Mouse (Mus musculus): ENCODE measurements around the gene BC049352. TPM values are rescaled to one million over a fixed set of nuclear protein-coding genes. Genes with fewer than 3 reads are reported as not detected.

BC049352 gene
- polyA plus RNA-seq (2015; fragmentation: Nextera tagmentation; extraction: Ambion mirVana): 0.13 TPM in 1 of 2 replicates, not detected in the other

DNA sequence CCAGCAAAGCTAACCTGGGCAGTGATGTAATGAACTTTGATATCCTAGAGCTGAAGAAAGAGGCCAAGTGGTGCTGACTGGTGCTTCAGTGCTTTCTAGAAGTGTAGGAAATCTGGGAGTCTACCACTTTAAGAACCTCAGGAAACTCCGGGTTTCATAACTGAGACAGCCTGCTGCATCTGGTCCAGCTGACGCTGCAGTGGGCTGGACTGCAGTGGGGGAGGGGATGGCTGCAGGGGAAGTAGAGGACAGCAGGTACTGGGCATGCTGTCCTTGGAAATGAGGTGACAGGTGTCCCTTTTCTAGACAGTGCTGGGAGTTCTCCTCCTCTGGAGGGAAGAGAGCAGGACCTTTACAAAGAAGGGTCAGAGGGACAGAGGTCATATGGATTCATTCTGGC, at the start of gene BC049352:
TSS of gene BC049352 (plus strand) at position 238 of the 400 bp plus-strand sequence.
- Histone ChIP-seq H3K27ac (ENCODE audit: low read length) (no peak within 1 kb of the TSS), H3K4me3 (ENCODE audit: low read length) (no peak within 1 kb of the TSS), H3K4me1 (ENCODE audit: control insufficient read depth, insufficient read depth, low read length) (no peaks in the 10 kb centered on the region), H3K9me3 (replicated peaks; ENCODE audit: control insufficient read depth, low read length) (no peaks in the 10 kb centered on the region), H3K4me2 (ENCODE audit: low read depth, low read length) (no peak within 1 kb of the TSS), H3K27me3 (ENCODE audit: control insufficient read depth, insufficient read depth, low read length) (no peaks in the 10 kb centered on the region; the same call in 1 of the 2 replicates), H3K36me3 (ENCODE audit: control insufficient read depth, insufficient read depth) (no peaks in the 10 kb centered on the region), H3K9ac (ENCODE audit: low read length) (no peak within 1 kb of the TSS)
- 16% methylated on average over 2 of the region's 2 CpGs for WGBS
- no peak for ATAC-seq (replicated peaks; ENCODE audit: extremely low read depth, insufficient read depth, low FRiP score)

DNA sequence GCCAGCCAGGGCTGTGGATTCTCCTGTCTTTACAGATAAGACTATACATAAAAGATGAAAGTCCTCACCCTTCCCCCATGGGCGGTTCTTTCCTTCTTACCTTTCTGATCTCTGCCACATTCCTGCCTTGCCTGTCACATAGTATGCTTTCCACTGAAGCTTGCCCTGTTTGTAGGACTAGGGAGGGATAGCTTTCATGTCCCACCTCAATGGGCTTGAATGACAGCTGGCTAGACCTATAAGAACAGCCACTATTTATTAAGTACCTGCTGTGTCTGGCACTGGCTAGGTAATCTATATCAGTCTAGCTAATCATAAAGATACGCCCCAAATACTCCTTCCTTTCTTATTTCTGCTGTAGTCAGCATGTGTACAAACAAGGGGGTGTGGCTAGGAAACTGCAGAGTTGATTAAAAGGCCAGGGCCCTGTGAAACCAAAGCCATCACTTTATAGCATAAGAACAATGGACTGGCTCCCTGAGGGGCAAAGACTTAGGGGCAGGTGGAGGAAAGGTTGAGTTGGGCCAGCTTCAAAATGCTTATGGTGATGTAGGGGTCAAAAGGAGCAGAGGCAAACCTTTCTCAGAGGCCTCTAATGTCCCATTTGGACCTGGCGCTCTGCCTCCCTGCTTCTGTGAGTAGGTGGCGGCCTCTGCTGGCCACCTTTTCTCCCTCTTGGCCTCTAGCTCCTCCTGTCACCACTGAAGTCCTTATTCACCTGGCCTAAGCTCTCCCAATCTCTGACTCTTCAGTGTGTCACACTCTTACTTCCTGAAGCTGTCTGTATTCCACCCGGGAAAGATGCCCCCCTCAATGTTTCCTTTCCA, 48.1 kb upstream of the BC049352 start:
- Histone ChIP-seq H3K27ac (ENCODE audit: low read length) (no peak overlapping the region), H3K4me3 (ENCODE audit: low read length) (no peak overlapping the region), H3K4me2 (ENCODE audit: low read depth, low read length) (no peak overlapping the region), H3K9me3 (replicated peaks; ENCODE audit: control insufficient read depth, low read length) (no peaks in the 10 kb centered on the region), H3K9ac (ENCODE audit: low read length) (no peak overlapping the region), H3K36me3 (ENCODE audit: control insufficient read depth, insufficient read depth) (no peaks in the 10 kb centered on the region), H3K27me3 (ENCODE audit: control insufficient read depth, insufficient read depth, low read length) (peaks cover 31% of the 10 kb centered on the region), H3K4me1 (ENCODE audit: control insufficient read depth, insufficient read depth, low read length) (peaks cover 16% of the 10 kb centered on the region)
- 20% methylated on average over 5 of the region's 5 CpGs for WGBS
- no peak for ATAC-seq (replicated peaks; ENCODE audit: extremely low read depth, insufficient read depth, low FRiP score)

DNA sequence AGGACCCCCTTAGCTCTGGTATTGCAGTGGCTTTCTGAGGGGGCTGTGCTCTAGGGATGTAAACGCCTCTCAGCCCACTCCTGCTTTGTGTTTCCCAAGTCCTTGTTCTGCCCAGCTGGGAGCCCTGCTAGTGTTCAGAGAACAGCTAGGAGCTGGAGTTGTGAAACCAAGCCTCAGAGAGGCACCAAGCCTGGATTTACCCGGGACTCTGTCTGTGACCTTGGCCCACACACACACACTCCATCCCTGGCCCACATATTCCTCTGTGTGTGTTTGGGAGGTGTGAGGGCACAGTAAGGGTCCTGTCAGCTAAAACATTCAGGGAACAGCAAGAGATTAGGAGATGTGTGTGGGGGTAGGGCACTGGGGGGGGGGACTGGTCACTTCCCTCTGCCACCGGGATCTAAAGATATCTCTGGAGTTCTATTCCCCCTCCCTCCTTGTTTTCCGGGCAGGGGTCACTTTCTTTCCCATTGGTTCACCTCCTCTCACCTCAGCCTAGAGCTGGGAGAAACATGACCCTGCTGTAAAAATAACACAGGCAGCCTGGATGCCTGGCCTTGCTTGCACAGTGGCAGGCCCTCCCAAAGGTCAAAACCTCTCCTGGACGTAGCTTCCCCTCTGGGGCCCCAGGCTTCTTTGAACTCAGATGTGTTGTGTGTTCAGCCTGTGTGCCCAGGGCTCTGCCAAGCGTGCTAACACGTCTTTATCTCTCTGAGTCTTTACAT, 45.2 kb upstream of the BC049352 start:
- H3K4me1 ChIP-seq (ENCODE audit: control insufficient read depth, insufficient read depth, low read length): peaks cover 18% of the 10 kb centered on the region
- no peak overlapping the region for H3K9ac ChIP-seq (ENCODE audit: low read length)
- no peaks in the 10 kb centered on the region for H3K36me3 ChIP-seq (ENCODE audit: control insufficient read depth, insufficient read depth)
- H3K9me3 ChIP-seq (replicated peaks; ENCODE audit: control insufficient read depth, low read length): no peaks in the 10 kb centered on the region
- H3K4me2 ChIP-seq (ENCODE audit: low read depth, low read length): no peak overlapping the region
- WGBS: 14% methylated on average over 7 of the region's 7 CpGs
- no peak overlapping the region for H3K27ac ChIP-seq (ENCODE audit: low read length)
- ATAC-seq (replicated peaks; ENCODE audit: extremely low read depth, insufficient read depth, low FRiP score): no peak; the same call in 1 of the 2 replicates
- H3K27me3 ChIP-seq (ENCODE audit: control insufficient read depth, insufficient read depth, low read length): peaks cover 52% of the 10 kb centered on the region
- H3K4me3 ChIP-seq (ENCODE audit: low read length): no peak overlapping the region

DNA sequence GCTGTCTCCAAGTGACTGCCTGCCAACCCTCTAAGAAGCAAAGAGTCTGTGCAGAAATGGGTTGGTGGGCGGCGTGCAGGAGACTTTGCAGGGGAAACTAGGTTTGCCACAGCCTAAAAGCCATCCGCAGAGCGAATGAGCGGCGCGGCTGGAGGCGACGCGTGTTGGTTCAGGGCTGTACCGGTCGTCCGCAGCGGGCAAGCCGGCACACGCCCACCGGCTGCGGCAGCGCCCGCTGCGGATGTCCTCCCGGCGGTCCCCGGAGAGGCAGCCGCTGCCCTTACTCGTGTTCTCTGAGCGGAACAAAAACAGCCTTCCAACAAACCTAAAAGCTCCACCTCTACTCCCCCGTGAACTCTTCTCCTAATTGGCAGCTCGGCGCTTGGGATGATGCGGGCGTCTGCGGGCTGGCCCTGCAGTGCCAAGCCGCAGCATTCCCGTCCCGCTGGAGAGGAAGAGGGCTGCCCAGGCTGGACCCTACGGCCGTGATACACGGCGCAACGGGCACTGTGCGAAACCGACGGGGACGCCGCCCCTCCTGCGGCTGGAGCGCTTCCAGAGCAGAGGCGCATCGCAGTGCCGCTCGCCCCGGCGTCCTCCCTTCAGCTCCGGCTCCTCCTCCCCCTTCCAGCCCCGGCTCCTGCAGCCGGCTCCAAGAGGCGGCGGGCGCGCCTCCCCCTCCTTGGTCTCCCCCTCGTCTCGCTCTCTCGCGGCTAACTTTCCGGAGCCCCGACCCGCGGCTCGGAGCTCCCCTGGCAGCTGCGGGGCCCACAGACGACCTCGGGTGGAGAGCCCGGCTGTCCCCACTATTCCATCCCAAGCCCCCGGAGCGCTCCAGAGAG, 43.4 kb upstream of the BC049352 start, which contains the start of gene Scn4b:
TSS of gene Scn4b (plus strand) at position 205 of the 842 bp plus-strand sequence.
- Histone ChIP-seq H3K27ac (ENCODE audit: low read length) (no peak within 1 kb of the TSS), H3K9ac (ENCODE audit: low read length) (peak within 1 kb of the TSS; percentile 60), H3K27me3 (ENCODE audit: control insufficient read depth, insufficient read depth, low read length) (peaks cover 55% of the 10 kb centered on the region), H3K4me2 (ENCODE audit: low read depth, low read length) (peak within 1 kb of the TSS; percentile 95), H3K9me3 (replicated peaks; ENCODE audit: control insufficient read depth, low read length) (no peaks in the 10 kb centered on the region), H3K4me1 (ENCODE audit: control insufficient read depth, insufficient read depth, low read length) (peaks cover 18% of the 10 kb centered on the region), H3K36me3 (ENCODE audit: control insufficient read depth, insufficient read depth) (no peaks in the 10 kb centered on the region), H3K4me3 (ENCODE audit: low read length) (peak within 1 kb of the TSS; percentile 62)
- ATAC-seq (replicated peaks; ENCODE audit: extremely low read depth, insufficient read depth, low FRiP score): 0 out of 2 replicates have a peak, but pooled peaks have one; percentile 17
- WGBS: under 1% methylated on average over 72 of the region's 76 CpGs

DNA sequence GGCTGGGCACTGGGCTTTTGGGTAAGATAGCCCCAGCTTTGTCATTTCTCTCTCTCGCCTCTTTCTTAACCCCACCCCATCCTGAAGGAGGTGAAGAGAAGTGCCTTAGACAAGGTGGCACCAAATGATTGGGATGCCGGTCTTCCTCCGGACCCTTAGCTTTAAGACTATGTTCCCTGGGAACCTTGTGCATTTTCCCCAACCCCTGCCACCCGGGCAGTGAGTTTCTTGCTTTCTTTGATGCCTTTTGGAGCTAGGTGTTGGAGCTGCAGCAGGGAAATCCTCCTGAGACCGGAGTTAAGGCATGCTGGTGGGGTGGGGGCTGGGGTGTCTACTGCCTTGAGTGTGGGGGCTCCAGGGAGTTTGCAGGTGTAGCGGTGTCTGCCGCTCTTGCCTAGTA, 42.7 kb upstream of the BC049352 start:
- Histone ChIP-seq H3K9me3 (replicated peaks; ENCODE audit: control insufficient read depth, low read length) (no peaks in the 10 kb centered on the region), H3K36me3 (ENCODE audit: control insufficient read depth, insufficient read depth) (no peaks in the 10 kb centered on the region), H3K4me1 (ENCODE audit: control insufficient read depth, insufficient read depth, low read length) (peaks cover 18% of the 10 kb centered on the region), H3K4me3 (ENCODE audit: low read length) (peak overlapping the region; percentile 62), H3K4me2 (ENCODE audit: low read depth, low read length) (peak overlapping the region; percentile 95), H3K9ac (ENCODE audit: low read length) (peak overlapping the region; percentile 60), H3K27me3 (ENCODE audit: control insufficient read depth, insufficient read depth, low read length) (peaks cover 58% of the 10 kb centered on the region), H3K27ac (ENCODE audit: low read length) (no peak overlapping the region)
- ATAC-seq (replicated peaks; ENCODE audit: extremely low read depth, insufficient read depth, low FRiP score): no peak
- WGBS: 8% methylated on average over 7 of the region's 7 CpGs

DNA sequence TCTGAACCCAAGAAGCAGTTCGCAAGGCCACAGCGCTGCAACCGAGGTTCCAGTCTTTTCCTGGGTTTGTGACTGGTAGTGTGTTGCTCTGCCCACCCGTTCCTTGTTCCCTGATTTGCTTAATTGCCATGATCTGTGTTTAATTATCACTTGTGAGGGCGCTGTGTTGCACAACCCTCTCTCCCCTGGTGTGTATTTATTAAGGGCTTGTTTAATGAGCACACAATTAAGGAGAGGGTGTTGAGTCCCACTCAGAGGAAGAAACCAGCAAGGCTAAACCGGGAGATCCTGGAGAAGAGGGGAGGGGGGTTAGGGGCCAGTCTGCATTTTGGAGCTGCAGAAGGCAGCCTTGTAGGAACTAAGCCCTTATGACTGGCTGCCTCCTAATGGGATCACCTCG, 40.9 kb upstream of the BC049352 start:
- ATAC-seq (replicated peaks; ENCODE audit: extremely low read depth, insufficient read depth, low FRiP score): no peak
- Histone ChIP-seq H3K27ac (ENCODE audit: low read length) (no peak overlapping the region), H3K4me2 (ENCODE audit: low read depth, low read length) (no peak overlapping the region), H3K4me3 (ENCODE audit: low read length) (no peak overlapping the region), H3K9me3 (replicated peaks; ENCODE audit: control insufficient read depth, low read length) (no peaks in the 10 kb centered on the region), H3K27me3 (ENCODE audit: control insufficient read depth, insufficient read depth, low read length) (peaks cover 55% of the 10 kb centered on the region), H3K4me1 (ENCODE audit: control insufficient read depth, insufficient read depth, low read length) (peaks cover 20% of the 10 kb centered on the region), H3K36me3 (ENCODE audit: control insufficient read depth, insufficient read depth) (no peaks in the 10 kb centered on the region), H3K9ac (ENCODE audit: low read length) (no peak overlapping the region)
- WGBS: 68% methylated on average over 7 of the region's 7 CpGs

DNA sequence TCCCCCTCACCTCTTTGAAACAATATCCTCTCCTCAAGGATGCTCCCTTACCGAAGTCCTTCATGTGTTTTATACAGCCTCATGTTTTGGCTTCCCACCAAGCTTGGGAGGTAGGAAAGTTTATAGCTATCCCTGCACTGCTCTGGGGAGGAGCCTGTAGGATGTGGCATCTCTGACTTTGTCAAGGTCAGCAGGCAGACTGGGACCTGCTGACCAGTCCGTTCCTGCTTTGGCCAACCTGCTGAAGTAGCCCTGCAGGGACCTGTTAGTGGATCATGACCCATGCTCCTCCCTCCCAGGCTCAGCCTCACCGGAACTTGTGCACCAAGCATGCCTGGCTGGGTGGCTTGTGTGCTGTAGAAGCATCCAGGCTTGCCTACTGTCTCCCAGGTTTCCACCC, 39.1 kb upstream of the BC049352 start:
- WGBS: 34% methylated on average over 3 of the region's 3 CpGs
- no peak overlapping the region for H3K27ac ChIP-seq (ENCODE audit: low read length)
- peaks cover 62% of the 10 kb centered on the region for H3K27me3 ChIP-seq (ENCODE audit: control insufficient read depth, insufficient read depth, low read length)
- no peak overlapping the region for H3K9ac ChIP-seq (ENCODE audit: low read length)
- H3K4me3 ChIP-seq (ENCODE audit: low read length): no peak overlapping the region
- H3K4me2 ChIP-seq (ENCODE audit: low read depth, low read length): no peak overlapping the region
- no peak for ATAC-seq (replicated peaks; ENCODE audit: extremely low read depth, insufficient read depth, low FRiP score)
- H3K9me3 ChIP-seq (replicated peaks; ENCODE audit: control insufficient read depth, low read length): no peaks in the 10 kb centered on the region
- peaks cover 14% of the 10 kb centered on the region for H3K4me1 ChIP-seq (ENCODE audit: control insufficient read depth, insufficient read depth, low read length)
- H3K36me3 ChIP-seq (ENCODE audit: control insufficient read depth, insufficient read depth): no peaks in the 10 kb centered on the region

DNA sequence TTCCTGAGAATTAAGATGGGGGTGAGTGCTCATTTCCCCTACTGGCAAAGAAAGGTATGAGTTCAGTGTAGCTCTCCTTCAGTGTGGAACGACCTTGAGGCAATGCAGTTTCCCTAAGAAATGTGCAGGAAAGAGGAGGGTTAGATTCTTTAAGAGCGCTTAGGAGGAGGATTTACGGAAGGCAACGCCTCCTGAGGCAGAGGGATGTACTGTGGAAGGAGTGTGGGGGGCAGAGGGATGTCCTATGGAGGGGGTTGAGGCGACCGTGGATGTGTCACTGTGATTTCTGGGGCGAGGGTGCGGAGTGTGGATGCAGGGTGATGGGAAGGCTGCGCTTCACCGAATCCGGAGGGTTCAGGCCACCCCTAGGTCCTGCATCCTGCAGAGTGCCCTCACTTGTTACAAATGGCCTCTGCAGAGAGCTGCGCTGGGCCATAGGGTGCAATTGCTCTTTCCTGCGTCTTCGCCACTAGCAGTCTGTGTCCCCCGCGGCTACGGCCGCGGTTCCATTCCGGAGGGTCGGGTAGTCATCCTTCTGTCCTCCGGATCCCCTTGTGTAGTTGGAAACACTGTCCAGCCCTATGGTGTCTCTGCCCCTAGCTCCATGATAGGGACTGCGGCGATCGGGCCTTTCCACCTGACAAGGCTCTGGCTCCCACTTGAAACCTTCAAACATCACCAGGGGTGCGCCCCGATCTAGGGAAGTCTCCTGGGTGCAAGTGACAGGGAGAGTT, 36.1 kb upstream of the BC049352 start:
- Histone ChIP-seq H3K9ac (ENCODE audit: low read length) (peak overlapping the region; percentile 29; the same call in 1 of the 2 replicates), H3K9me3 (replicated peaks; ENCODE audit: control insufficient read depth, low read length) (no peaks in the 10 kb centered on the region), H3K4me3 (ENCODE audit: low read length) (peak overlapping the region; percentile 48), H3K27me3 (ENCODE audit: control insufficient read depth, insufficient read depth, low read length) (peaks cover 53% of the 10 kb centered on the region), H3K4me2 (ENCODE audit: low read depth, low read length) (peak overlapping the region; percentile 81), H3K36me3 (ENCODE audit: control insufficient read depth, insufficient read depth) (no peaks in the 10 kb centered on the region), H3K27ac (ENCODE audit: low read length) (no peak overlapping the region), H3K4me1 (ENCODE audit: control insufficient read depth, insufficient read depth, low read length) (peaks cover 5% of the 10 kb centered on the region)
- WGBS: 4% methylated on average over 27 of the region's 27 CpGs
- no peak; the same call in 1 of the 2 replicates for ATAC-seq (replicated peaks; ENCODE audit: extremely low read depth, insufficient read depth, low FRiP score)

All from heart, embryonic 16.5 days (tissue).